Mouse (Mus musculus): ENCODE data around the gene Zswim1. TPM values are rescaled to one million over a fixed set of nuclear protein-coding genes. Genes with fewer than 3 reads are reported as not detected.

The Zswim1 gene
- polyA plus RNA-seq, 1 experiment = 13.3 TPM

GRCm38 (mm10) chr2:164815348-164815747 is 7.1 kb upstream of the Zswim1 start:
- Histone ChIP-seq H3K4me3 (no peak overlapping the region), H3K79me2 (ENCODE audit: control insufficient read depth, insufficient read depth) (no peaks in the 10 kb centered on the region), H3ac (ENCODE audit: control insufficient read depth, insufficient read length) (no peak overlapping the region), H3K4me2 (ENCODE audit: low read depth) (no peak overlapping the region), H3K36me3 (ENCODE audit: control insufficient read depth, insufficient read depth) (no peaks in the 10 kb centered on the region), H3K27me3 (ENCODE audit: control insufficient read depth, insufficient read depth, insufficient read length) (no peaks in the 10 kb centered on the region)
- TF ChIP-seq MYOD1 (IDR thresholded peaks at IDR 0.05; ENCODE audit: control insufficient read depth in 1 of 3, insufficient read length in 2 of 3, low read depth in 2 of 3) (no peak), CEBPB (IDR thresholded peaks at IDR 0.05; ENCODE audit: insufficient read depth, poor library complexity, severe bottlenecking) (no peak), E2F4 (IDR thresholded peaks at IDR 0.05; ENCODE audit: insufficient read depth) (no peak), MAX (IDR thresholded peaks at IDR 0.05; ENCODE audit: low read depth) (no peak), SRF (IDR thresholded peaks at IDR 0.05; ENCODE audit: control insufficient read depth, insufficient read length, low read depth) (no peak), TCF12 (IDR thresholded peaks at IDR 0.05; ENCODE audit: insufficient read depth, poor library complexity, severe bottlenecking) (no peak), POLR2AphosphoS2 (IDR thresholded peaks at IDR 0.05; ENCODE audit: insufficient read length, low read depth) (no peak), MYOG (IDR thresholded peaks at IDR 0.05; ENCODE audit: control insufficient read depth in 1 of 3, insufficient read depth in 1 of 3, insufficient read length in 2 of 3, low read depth in 2 of 3) (no peak), TCF3 (IDR thresholded peaks at IDR 0.05; ENCODE audit: insufficient read length, low read depth) (no peak), POLR2A (IDR thresholded peaks at IDR 0.05; ENCODE audit: insufficient read length, low read depth) (no peak), USF1 (IDR thresholded peaks at IDR 0.05; ENCODE audit: low read depth) (no peak), REST (IDR thresholded peaks at IDR 0.05; ENCODE audit: insufficient read depth, insufficient read length) (no peak)

- no peak for TF ChIP-seq USF1 (IDR thresholded peaks at IDR 0.05; ENCODE audit: low read depth)
- no peak for TF ChIP-seq TCF12 (IDR thresholded peaks at IDR 0.05; ENCODE audit: insufficient read depth, poor library complexity, severe bottlenecking)
- TF ChIP-seq POLR2AphosphoS2 (IDR thresholded peaks at IDR 0.05; ENCODE audit: insufficient read length, low read depth) = no peak
- TF ChIP-seq MYOD1 (IDR thresholded peaks at IDR 0.05; ENCODE audit: control insufficient read depth in 1 of 3, insufficient read length in 2 of 3, low read depth in 2 of 3) = no peak
- TF ChIP-seq REST (IDR thresholded peaks at IDR 0.05; ENCODE audit: insufficient read depth, insufficient read length) = no peak
- TF ChIP-seq MAX (IDR thresholded peaks at IDR 0.05; ENCODE audit: low read depth) = no peak
- TF ChIP-seq MYOG (IDR thresholded peaks at IDR 0.05; ENCODE audit: control insufficient read depth in 1 of 3, insufficient read depth in 1 of 3, insufficient read length in 2 of 3, low read depth in 2 of 3) = no peak
- TF ChIP-seq CEBPB (IDR thresholded peaks at IDR 0.05; ENCODE audit: insufficient read depth, poor library complexity, severe bottlenecking) = no peak
- no peak for TF ChIP-seq E2F4 (IDR thresholded peaks at IDR 0.05; ENCODE audit: insufficient read depth)
- no peak for TF ChIP-seq SRF (IDR thresholded peaks at IDR 0.05; ENCODE audit: control insufficient read depth, insufficient read length, low read depth)
- no peak for TF ChIP-seq POLR2A (IDR thresholded peaks at IDR 0.05; ENCODE audit: insufficient read length, low read depth)
- TF ChIP-seq TCF3 (IDR thresholded peaks at IDR 0.05; ENCODE audit: insufficient read length, low read depth) = no peak
- Histone ChIP-seq H3K4me2 (ENCODE audit: low read depth) (no peak overlapping the region), H3K79me2 (ENCODE audit: control insufficient read depth, insufficient read depth) (no peaks in the 10 kb centered on the region), H3ac (ENCODE audit: control insufficient read depth, insufficient read length) (no peak overlapping the region), H3K27me3 (ENCODE audit: control insufficient read depth, insufficient read depth, insufficient read length) (no peaks in the 10 kb centered on the region), H3K4me3 (no peak overlapping the region), H3K36me3 (ENCODE audit: control insufficient read depth, insufficient read depth) (no peaks in the 10 kb centered on the region)
These were observed 6.7 kb upstream of the Zswim1 start for GRCm38 (mm10) chr2:164815821-164816220.

- Histone ChIP-seq H3K36me3 (ENCODE audit: control insufficient read depth, insufficient read depth) (no peaks in the 10 kb centered on the region), H3K27me3 (ENCODE audit: control insufficient read depth, insufficient read depth, insufficient read length) (no peaks in the 10 kb centered on the region), H3K4me2 (ENCODE audit: low read depth) (no peak overlapping the region), H3K4me3 (no peak overlapping the region), H3K79me2 (ENCODE audit: control insufficient read depth, insufficient read depth) (no peaks in the 10 kb centered on the region), H3ac (ENCODE audit: control insufficient read depth, insufficient read length) (no peak overlapping the region)
- TF ChIP-seq CEBPB (IDR thresholded peaks at IDR 0.05; ENCODE audit: insufficient read depth, poor library complexity, severe bottlenecking) = no peak
- TF ChIP-seq E2F4 (IDR thresholded peaks at IDR 0.05; ENCODE audit: insufficient read depth) = no peak
- no peak for TF ChIP-seq MYOD1 (IDR thresholded peaks at IDR 0.05; ENCODE audit: control insufficient read depth in 1 of 3, insufficient read length in 2 of 3, low read depth in 2 of 3)
- no peak for TF ChIP-seq POLR2AphosphoS2 (IDR thresholded peaks at IDR 0.05; ENCODE audit: insufficient read length, low read depth)
- TF ChIP-seq MAX (IDR thresholded peaks at IDR 0.05; ENCODE audit: low read depth) = no peak
- no peak for TF ChIP-seq MYOG (IDR thresholded peaks at IDR 0.05; ENCODE audit: control insufficient read depth in 1 of 3, insufficient read depth in 1 of 3, insufficient read length in 2 of 3, low read depth in 2 of 3)
- TF ChIP-seq REST (IDR thresholded peaks at IDR 0.05; ENCODE audit: insufficient read depth, insufficient read length) = no peak
- no peak for TF ChIP-seq TCF12 (IDR thresholded peaks at IDR 0.05; ENCODE audit: insufficient read depth, poor library complexity, severe bottlenecking)
- no peak for TF ChIP-seq POLR2A (IDR thresholded peaks at IDR 0.05; ENCODE audit: insufficient read length, low read depth)
- TF ChIP-seq TCF3 (IDR thresholded peaks at IDR 0.05; ENCODE audit: insufficient read length, low read depth) = no peak
- no peak for TF ChIP-seq SRF (IDR thresholded peaks at IDR 0.05; ENCODE audit: control insufficient read depth, insufficient read length, low read depth)
- TF ChIP-seq USF1 (IDR thresholded peaks at IDR 0.05; ENCODE audit: low read depth) = no peak
These were observed 5.3 kb upstream of the Zswim1 start for GRCm38 (mm10) chr2:164817206-164817605.

GRCm38 (mm10) chr2:164817703-164818102 is 4.8 kb upstream of the Zswim1 start:
- no peak overlapping the region for H3K4me2 ChIP-seq (ENCODE audit: low read depth)
- no peak overlapping the region for H3ac ChIP-seq (ENCODE audit: control insufficient read depth, insufficient read length)
- H3K79me2 ChIP-seq (ENCODE audit: control insufficient read depth, insufficient read depth) = no peaks in the 10 kb centered on the region
- no peaks in the 10 kb centered on the region for H3K36me3 ChIP-seq (ENCODE audit: control insufficient read depth, insufficient read depth)
- TF ChIP-seq MAX (IDR thresholded peaks at IDR 0.05; ENCODE audit: low read depth) (no peak), POLR2AphosphoS2 (IDR thresholded peaks at IDR 0.05; ENCODE audit: insufficient read length, low read depth) (no peak), TCF12 (IDR thresholded peaks at IDR 0.05; ENCODE audit: insufficient read depth, poor library complexity, severe bottlenecking) (no peak), MYOG (IDR thresholded peaks at IDR 0.05; ENCODE audit: control insufficient read depth in 1 of 3, insufficient read depth in 1 of 3, insufficient read length in 2 of 3, low read depth in 2 of 3) (no peak), TCF3 (IDR thresholded peaks at IDR 0.05; ENCODE audit: insufficient read length, low read depth) (no peak), SRF (IDR thresholded peaks at IDR 0.05; ENCODE audit: control insufficient read depth, insufficient read length, low read depth) (no peak), CEBPB (IDR thresholded peaks at IDR 0.05; ENCODE audit: insufficient read depth, poor library complexity, severe bottlenecking) (no peak), POLR2A (IDR thresholded peaks at IDR 0.05; ENCODE audit: insufficient read length, low read depth) (no peak), USF1 (IDR thresholded peaks at IDR 0.05; ENCODE audit: low read depth) (no peak), MYOD1 (IDR thresholded peaks at IDR 0.05; ENCODE audit: control insufficient read depth in 1 of 3, insufficient read length in 2 of 3, low read depth in 2 of 3) (no peak), REST (IDR thresholded peaks at IDR 0.05; ENCODE audit: insufficient read depth, insufficient read length) (no peak), E2F4 (IDR thresholded peaks at IDR 0.05; ENCODE audit: insufficient read depth) (no peak)
- no peak overlapping the region for H3K4me3 ChIP-seq
- H3K27me3 ChIP-seq (ENCODE audit: control insufficient read depth, insufficient read depth, insufficient read length) = no peaks in the 10 kb centered on the region
